Mouse (Mus musculus): ENCODE data around the gene Fam19a2. TPM values are rescaled to one million over a fixed set of nuclear protein-coding genes. Genes with fewer than 3 reads are reported as not detected.

Gene Fam19a2
- polyA plus RNA-seq, 1 experiment from 2014 or later = 2.9 TPM

DNA sequence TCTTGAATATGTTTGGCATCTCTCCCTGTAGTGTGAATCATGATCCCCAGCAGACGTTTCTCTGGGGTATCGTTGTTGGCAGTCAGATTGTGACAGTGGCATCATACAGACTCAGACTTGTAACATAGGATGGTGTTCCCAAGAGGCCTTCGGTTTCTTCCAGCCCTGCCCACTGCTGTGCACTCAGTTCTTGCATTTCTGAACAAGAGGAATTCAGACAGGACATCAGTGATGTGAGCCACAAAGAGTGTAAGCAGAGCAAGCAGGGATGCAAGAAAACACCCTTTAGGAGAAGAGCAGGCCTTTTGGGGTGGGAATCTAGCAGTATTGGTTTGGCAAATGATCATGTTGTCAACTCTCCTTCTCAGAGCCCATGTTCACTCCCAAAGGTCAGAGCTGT lies 489.0 kb downstream of the Fam19a2 start:
- no peaks in the 10 kb centered on the region for H3K4me1 ChIP-seq (ENCODE audit: control insufficient read depth, insufficient read depth, low read length)
- H3K9me3 ChIP-seq (ENCODE audit: control insufficient read depth, low read length) = no peaks in the 10 kb centered on the region
- WGBS = 66% methylated on average over 3 of the region's 3 CpGs
- DNase-seq (ENCODE audit: low spot score) (no peak), ATAC-seq (ENCODE audit: low read depth) (no peak)
- H3K27ac ChIP-seq (replicated peaks; ENCODE audit: low read depth, low read length) = no peak overlapping the region
- no peak overlapping the region for H3K4me2 ChIP-seq (ENCODE audit: low read depth, low read length)
- H3K4me3 ChIP-seq (ENCODE audit: low read depth, low read length) = no peak overlapping the region
- no peaks in the 10 kb centered on the region for H3K36me3 ChIP-seq (ENCODE audit: control insufficient read depth, insufficient read depth, low read length)
- no peaks in the 10 kb centered on the region for H3K27me3 ChIP-seq (replicated peaks; ENCODE audit: control insufficient read depth, insufficient read depth, low read length)
- H3K9ac ChIP-seq (ENCODE audit: low read depth, low read length) = no peak overlapping the region

DNA sequence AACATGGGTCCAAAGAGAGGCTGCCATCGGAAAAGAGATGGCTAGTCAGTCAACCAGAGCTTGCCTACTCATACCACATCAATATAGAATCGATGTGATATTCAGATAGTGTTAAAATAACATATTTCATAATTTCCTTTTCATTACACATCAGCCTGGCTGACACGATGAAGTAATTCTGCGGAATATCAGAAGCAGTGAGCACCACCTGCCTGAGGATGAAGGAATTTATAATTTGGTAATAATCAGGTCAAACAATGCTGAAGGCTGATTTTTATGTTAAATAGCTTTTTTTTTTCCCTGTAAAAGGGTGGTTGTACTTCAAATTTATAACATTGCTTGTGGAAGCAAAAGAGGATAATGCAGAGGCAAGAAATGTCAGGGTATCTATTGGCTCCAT lies 490.2 kb downstream of the Fam19a2 start:
- ATAC-seq (ENCODE audit: low read depth) (no peak), DNase-seq (ENCODE audit: low spot score) (no peak)
- Histone ChIP-seq H3K4me1 (ENCODE audit: control insufficient read depth, insufficient read depth, low read length) (no peaks in the 10 kb centered on the region), H3K4me2 (ENCODE audit: low read depth, low read length) (no peak overlapping the region), H3K36me3 (ENCODE audit: control insufficient read depth, insufficient read depth, low read length) (no peaks in the 10 kb centered on the region), H3K27ac (replicated peaks; ENCODE audit: low read depth, low read length) (no peak overlapping the region), H3K9me3 (ENCODE audit: control insufficient read depth, low read length) (no peaks in the 10 kb centered on the region), H3K9ac (ENCODE audit: low read depth, low read length) (no peak overlapping the region), H3K27me3 (replicated peaks; ENCODE audit: control insufficient read depth, insufficient read depth, low read length) (no peaks in the 10 kb centered on the region), H3K4me3 (ENCODE audit: low read depth, low read length) (no peak overlapping the region)
- WGBS = 87% methylated on average over 4 of the region's 4 CpGs

DNA sequence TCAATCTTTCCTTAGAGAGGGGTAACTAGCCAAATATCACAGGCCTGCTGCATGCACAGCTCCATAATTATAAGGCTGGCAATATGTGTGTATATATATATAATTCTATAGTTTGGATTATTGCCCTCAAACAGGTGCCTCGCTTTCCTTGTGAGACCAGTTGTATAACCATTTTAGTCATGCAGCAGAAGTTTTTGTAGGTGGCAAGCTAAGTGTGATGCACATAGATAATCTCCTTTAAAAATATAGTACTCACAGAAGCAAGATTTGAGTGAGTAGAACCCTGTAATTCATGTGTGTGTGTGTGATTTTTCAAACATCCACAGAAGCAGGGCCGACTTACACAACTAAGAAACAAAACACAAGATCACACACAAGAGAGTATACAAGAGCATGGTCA lies 525.6 kb downstream of the Fam19a2 start:
- no peaks in the 10 kb centered on the region for H3K36me3 ChIP-seq (ENCODE audit: control insufficient read depth, insufficient read depth, low read length)
- DNase-seq (ENCODE audit: low spot score) (no peak), ATAC-seq (ENCODE audit: low read depth) (no peak)
- H3K9me3 ChIP-seq (ENCODE audit: control insufficient read depth, low read length) = no peaks in the 10 kb centered on the region
- H3K27ac ChIP-seq (replicated peaks; ENCODE audit: low read depth, low read length) = no peak overlapping the region
- H3K4me2 ChIP-seq (ENCODE audit: low read depth, low read length) = no peak overlapping the region
- H3K4me1 ChIP-seq (ENCODE audit: control insufficient read depth, insufficient read depth, low read length) = no peaks in the 10 kb centered on the region
- H3K9ac ChIP-seq (ENCODE audit: low read depth, low read length) = no peak overlapping the region
- no peak overlapping the region for H3K4me3 ChIP-seq (ENCODE audit: low read depth, low read length)
- WGBS = 93% methylated on average over 2 of the region's 2 CpGs
- H3K27me3 ChIP-seq (replicated peaks; ENCODE audit: control insufficient read depth, insufficient read depth, low read length) = no peaks in the 10 kb centered on the region

Other genes with a start within 250 kb of the Fam19a2 start
- gene Mon2, start 187.5 kb upstream of the Fam19a2 start, polyA plus RNA-seq (2014; fragmentation: Nextera tagmentation; extraction: Ambion mirVana) = 44.5 and 48.3 TPM in 2 replicates
- gene Usp15, start 67.0 kb upstream of the Fam19a2 start, polyA plus RNA-seq (2014; fragmentation: Nextera tagmentation; extraction: Ambion mirVana) = 70.0 and 74.5 TPM in 2 replicates

Measured in embryonic facial prominence, embryonic 14.5 days (tissue).